Mouse (Mus musculus): ENCODE measurements around the gene Kcnt1.
"Not testable (repeated sequence)": the region's sequence is repeated elsewhere in the genome, so short reads cannot be mapped to it uniquely, and the experiment has no call there.

Kcnt1 gene

GRCm38 (mm10) chr2:25863337-25864131, at the start of gene Kcnt1:
Gene Kcnt1, plus strand, starts transcription at chr2:25863734.
- DNase-seq = peak; percentile 68

- not testable (repeated sequence) for DNase-seq
Measured at GRCm38 (mm10) chr2:25815748-25816147, 47.8 kb upstream of the Kcnt1 start, which contains the start of gene Glt6d1. Gene Glt6d1, minus strand, starts transcription at chr2:25815848.

GRCm38 (mm10) chr2:25822806-25823205, 40.7 kb upstream of the Kcnt1 start, which contains the start of gene Lcn9:
Gene Lcn9, plus strand, starts transcription at chr2:25823153.
- peak; percentile 25 for DNase-seq

GRCm38 (mm10) chr2:25824751-25825150, 38.8 kb upstream of the Kcnt1 start:
- DNase-seq = no peak

- DNase-seq = no peak
Measured at GRCm38 (mm10) chr2:25828344-25828947, 35.1 kb upstream of the Kcnt1 start.

- DNase-seq = no peak
Measured at GRCm38 (mm10) chr2:25830786-25831185, 32.7 kb upstream of the Kcnt1 start.

- peak; percentile 76 for DNase-seq
Measured at GRCm38 (mm10) chr2:25836291-25836690, 27.2 kb upstream of the Kcnt1 start.

- DNase-seq = no peak
Measured at GRCm38 (mm10) chr2:25842161-25842560, 21.4 kb upstream of the Kcnt1 start.

- no peak for DNase-seq
Measured at GRCm38 (mm10) chr2:25842758-25843157, 20.8 kb upstream of the Kcnt1 start.

GRCm38 (mm10) chr2:25844097-25844496, 19.4 kb upstream of the Kcnt1 start:
- no peak for DNase-seq

- no peak for DNase-seq
Measured at GRCm38 (mm10) chr2:25846516-25846915, 17.0 kb upstream of the Kcnt1 start.

GRCm38 (mm10) chr2:25847226-25847625, 16.3 kb upstream of the Kcnt1 start, which contains the start of gene Sohlh1:
Gene Sohlh1, minus strand, starts transcription at chr2:25847248.
- DNase-seq = no peak

- peak; percentile 59 for DNase-seq
Measured at GRCm38 (mm10) chr2:25850330-25850729, 13.2 kb upstream of the Kcnt1 start.

GRCm38 (mm10) chr2:25852626-25853025, 10.9 kb upstream of the Kcnt1 start:
- DNase-seq = peak; percentile 56

GRCm38 (mm10) chr2:25853998-25854397, 9.5 kb upstream of the Kcnt1 start:
- DNase-seq = no peak

GRCm38 (mm10) chr2:25859891-25860290, 3.6 kb upstream of the Kcnt1 start:
- DNase-seq = no peak

- DNase-seq = no peak
Measured at GRCm38 (mm10) chr2:25862038-25862437, 1.5 kb upstream of the Kcnt1 start.

- no peak for DNase-seq
Measured at GRCm38 (mm10) chr2:25862696-25863270, 751 bp upstream of the Kcnt1 start.

GRCm38 (mm10) chr2:25864230-25864629, 696 bp downstream of the Kcnt1 start:
- DNase-seq = no peak

GRCm38 (mm10) chr2:25865412-25865811, 1.9 kb downstream of the Kcnt1 start:
- peak; percentile 75 for DNase-seq

- DNase-seq = no peak
Measured at GRCm38 (mm10) chr2:25866656-25867055, 3.1 kb downstream of the Kcnt1 start.

GRCm38 (mm10) chr2:25877250-25877735, 13.8 kb downstream of the Kcnt1 start:
- DNase-seq = no peak

GRCm38 (mm10) chr2:25877736-25878268, 14.3 kb downstream of the Kcnt1 start:
- peak; percentile 45 for DNase-seq
